Mouse (Mus musculus) thymus, adult 18-20 months (tissue): ENCODE results near the gene Tcf7l1.

Experiments
- DNase-seq, 2 experiments: peaks; one replicate each; pipeline ENCODE4 v3.0.0; 2022; ENCODE audit warnings: mixed read lengths in 2 of 2

The Tcf7l1 gene

GRCm38 (mm10) chr6:72783780-72784179 is 5.3 kb downstream of the Tcf7l1 start:
- DNase-seq: no peak

- no peak for DNase-seq
Measured at GRCm38 (mm10) chr6:72778779-72779776, 10.0 kb downstream of the Tcf7l1 start.

- no peak for DNase-seq
Measured at GRCm38 (mm10) chr6:72777212-72777611, 11.8 kb downstream of the Tcf7l1 start.

- DNase-seq: no peak
Measured at GRCm38 (mm10) chr6:72774275-72774674, 14.8 kb downstream of the Tcf7l1 start.

- no peak for DNase-seq
Measured at GRCm38 (mm10) chr6:72769915-72770776, 18.9 kb downstream of the Tcf7l1 start.

GRCm38 (mm10) chr6:72769343-72769742 is 19.7 kb downstream of the Tcf7l1 start:
- DNase-seq: no peak

DNA sequence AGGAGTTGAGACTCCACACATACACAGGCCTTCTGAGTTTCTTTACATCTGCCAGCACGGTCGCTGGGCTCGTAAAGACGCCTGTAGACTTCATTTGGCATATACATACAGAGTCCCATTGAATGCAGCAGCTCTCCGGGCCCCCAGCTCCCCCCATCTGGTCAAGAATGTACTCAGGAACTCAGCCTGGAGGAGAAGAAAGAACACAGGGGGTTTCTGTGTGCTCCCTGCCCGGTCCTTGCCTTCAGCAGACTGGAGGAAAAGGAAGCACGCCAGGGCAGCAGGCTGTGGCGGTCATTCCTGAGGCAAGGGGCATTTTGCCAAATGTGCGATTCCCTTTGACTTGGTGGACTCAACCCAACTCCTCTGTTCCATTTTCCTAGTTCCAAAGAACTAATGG is 20.2 kb downstream of the Tcf7l1 start:
- DNase-seq: no peak

DNA sequence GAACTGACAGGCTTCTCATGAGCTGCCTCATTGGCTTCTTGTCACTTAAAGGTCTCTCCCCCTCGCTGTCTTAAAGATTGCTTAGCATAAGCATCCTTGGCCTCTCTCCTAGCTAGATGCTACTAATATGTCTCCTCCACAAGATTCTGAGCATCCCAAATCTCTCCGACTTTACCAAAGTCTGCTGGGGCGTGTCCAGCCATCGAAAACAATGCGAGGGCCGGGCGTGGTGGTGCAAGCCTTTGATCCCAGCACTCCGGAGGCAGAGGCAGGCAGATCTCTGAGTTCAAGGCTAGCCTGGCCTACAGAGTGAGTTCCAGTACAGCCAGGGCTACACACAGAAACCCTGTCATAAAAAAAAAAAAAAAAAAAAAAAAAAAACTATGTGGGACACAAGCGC is 21.0 kb downstream of the Tcf7l1 start:
- DNase-seq: no peak

GRCm38 (mm10) chr6:72763616-72764015 is 25.4 kb downstream of the Tcf7l1 start:
- no peak for DNase-seq

GRCm38 (mm10) chr6:72761645-72762044 is 27.4 kb downstream of the Tcf7l1 start:
- no peak for DNase-seq

DNA sequence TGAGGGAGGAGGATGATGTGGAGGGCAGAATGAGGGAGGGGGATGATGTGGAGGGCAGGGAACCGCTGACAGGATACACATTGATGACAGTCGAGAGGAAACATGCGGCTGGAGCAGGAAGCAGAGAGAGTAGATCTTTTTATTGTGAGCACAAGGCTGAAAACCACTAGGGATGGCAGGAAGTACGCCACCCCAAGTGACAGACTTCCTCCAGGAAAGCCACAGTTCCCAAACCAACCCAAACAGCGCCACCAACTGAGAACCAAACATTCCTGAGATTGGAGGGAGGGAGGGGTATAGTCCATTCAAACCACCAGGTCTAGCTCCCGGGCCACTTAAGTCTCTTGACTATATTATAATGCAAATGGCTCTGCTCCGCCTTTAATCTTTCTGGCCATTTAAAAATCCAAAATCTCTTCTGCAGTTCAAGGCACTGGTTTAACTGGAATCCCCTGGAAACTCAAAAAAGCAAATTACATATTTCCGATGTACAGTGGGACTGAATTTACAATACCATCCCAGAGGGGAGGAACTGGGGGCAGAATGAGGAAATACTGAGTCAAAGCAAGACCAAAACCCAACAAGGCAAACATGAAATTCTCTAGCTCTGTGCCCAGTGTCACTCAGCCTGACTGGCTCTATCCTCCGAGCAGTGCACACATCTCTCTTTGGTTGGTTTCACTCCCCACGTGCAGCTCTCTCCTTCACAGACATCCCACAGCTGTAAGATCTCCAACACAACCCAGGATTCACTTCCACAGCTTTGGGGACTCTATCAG is 30.6 kb downstream of the Tcf7l1 start:
- no peak for DNase-seq

DNA sequence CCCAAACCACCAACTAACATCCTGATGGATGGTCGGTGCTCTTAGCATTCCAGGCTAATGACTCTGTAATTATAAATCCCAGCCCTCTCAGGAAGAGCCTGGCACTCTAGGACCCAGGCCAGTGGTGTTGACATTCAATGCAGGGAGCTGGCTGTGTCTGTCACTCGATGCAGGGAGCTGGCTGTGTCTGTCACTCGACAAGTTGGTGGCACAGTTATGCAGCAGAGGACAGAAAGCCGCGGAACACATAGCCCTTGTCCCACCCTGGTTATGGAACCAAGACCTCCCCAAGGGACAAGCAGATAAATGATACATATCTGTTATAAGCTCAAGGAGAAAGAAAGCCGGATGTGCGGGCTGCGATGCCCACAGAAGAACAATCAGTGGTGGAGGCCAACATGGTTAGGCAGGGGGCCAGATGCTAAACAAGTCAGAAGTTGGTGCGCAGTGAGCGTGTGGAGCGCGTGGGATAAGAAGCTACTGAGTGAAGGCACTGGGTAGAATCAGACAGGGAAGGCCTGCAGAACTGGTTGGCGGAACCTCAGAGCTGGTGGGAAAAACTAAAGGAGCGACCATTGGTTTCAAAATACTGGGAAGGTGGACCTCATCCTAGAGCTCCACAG is 33.7 kb downstream of the Tcf7l1 start:
- no peak for DNase-seq

GRCm38 (mm10) chr6:72754215-72754614 is 34.8 kb downstream of the Tcf7l1 start:
- DNase-seq: no peak

GRCm38 (mm10) chr6:72753782-72754181 is 35.3 kb downstream of the Tcf7l1 start:
- DNase-seq: no peak

DNA sequence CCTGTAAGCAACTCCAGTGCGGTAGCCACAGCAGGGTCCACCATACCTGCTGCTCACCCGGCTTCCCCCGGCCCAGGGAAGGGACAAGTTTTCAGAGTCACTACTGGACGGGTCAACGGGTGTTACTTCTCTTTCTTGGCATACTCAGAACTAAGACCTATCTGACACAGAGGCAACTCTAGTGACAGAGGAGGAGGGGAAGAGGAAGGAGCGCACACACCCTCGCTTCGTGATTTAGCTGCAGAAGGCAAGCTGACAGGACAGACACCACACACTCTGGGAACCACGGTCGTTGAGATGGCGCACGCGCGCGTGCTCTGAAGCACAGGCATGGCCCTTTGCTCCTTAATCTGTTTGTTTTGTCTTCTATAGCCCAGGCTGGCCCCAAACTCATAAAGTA is 36.2 kb downstream of the Tcf7l1 start:
- DNase-seq: no peak

DNA sequence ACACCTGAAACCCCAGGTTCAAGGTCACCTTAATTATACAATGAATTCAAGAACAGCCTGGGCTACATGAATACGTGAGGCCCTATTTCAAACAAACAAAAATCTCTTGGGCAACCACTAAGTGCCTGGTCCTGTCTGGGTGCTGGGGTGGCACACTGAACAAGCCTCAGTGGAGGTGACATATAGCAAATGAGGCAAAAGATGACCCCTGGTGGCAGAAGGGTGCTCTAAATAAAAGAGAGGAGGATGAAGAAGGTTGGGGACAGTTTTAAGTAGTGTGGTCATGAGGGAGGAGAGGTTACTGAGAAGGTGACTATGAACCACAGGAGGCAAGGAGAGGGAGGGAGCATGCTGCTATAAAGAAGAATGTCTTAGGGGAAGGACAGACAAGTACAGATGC is 37.8 kb downstream of the Tcf7l1 start:
- no peak for DNase-seq

DNA sequence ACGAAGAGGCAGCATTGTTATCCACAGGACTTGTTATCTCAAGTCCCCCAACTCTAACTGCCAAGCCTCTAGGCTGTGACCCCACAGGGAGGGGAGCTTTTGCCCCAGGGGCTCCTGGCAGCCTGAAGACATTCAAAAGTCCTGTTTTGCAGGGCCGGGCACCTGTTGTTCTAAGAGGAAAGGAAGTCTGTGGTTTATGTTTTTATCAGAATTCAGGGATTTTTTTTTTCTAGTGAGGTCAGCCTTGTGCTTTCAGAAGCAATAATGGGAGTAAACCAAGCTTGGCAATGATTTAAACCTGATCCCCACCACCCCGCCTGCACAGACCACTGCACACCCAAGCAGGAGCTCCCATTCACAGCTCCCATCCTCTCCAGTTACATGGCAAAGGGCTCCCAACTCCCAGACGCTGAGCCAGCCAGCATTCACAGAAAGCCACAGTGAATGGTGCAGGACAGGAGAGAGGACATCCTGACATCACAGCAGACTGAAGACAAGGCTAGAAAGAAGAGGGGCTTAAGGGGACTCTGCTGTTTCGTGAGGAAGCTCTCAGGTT is 40.1 kb downstream of the Tcf7l1 start:
- no peak for DNase-seq

GRCm38 (mm10) chr6:72748421-72748820 is 40.6 kb downstream of the Tcf7l1 start:
- DNase-seq: no peak

DNA sequence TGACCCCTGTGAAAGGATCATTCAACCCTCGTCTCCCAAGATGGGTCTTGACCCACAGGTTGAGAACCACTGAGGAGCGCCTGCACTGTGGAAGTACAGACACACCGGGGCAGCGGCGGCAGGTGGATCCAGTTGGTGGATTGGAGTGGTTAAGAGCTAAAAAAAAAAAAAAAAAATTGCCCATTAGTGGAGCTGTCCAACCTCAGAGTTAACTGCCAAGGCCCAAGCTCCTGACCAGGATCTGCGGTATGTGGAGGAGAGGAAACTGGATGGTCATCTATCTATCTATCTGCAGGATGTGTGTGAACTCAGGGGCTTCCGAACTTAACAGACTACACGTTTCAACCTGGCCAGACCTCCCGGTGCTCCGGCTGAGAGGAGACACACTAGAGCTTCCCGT is 41.2 kb downstream of the Tcf7l1 start:
- no peak for DNase-seq

DNA sequence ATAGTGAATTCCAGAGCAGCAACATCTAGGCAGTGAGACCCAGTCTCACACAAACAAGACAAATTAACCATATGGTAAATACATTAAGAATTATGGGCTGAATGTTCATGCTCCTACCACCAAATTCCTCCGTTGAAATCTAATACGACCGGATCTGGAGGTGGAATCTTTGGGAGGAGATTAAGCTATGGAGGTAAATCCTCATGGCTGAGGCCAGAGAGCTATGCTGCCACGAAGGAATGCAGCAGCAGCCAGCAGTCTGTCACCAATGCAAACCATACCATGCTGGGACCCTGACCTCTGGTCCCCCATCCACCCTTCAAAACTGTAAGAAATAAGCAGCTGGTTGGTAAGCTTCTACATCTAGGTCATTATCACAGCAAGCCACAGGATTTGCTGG is 41.9 kb downstream of the Tcf7l1 start:
- DNase-seq: no peak

DNA sequence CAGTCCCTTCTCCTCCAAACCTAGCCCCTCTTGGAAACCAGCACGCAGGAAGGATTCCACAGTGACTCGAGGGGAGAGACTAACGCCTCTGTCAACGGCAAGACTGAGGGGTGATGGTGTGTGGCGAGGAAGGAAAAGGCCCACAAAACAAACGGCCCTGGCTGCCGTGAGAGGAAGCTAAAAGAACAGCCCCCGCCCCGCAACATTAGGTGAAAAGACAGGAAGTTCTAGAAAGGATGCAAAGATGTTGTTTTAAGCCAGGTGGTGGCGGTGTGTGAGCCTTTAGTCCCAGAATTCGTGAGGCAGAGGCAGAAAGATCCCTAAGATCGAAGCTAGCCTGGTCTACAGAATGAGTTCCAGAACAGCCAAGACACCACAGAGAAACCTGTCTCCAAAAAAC is 43.3 kb downstream of the Tcf7l1 start:
- no peak for DNase-seq
